Mouse (Mus musculus): Measurements from ENCODE around the gene Sult2a8.

DNA sequence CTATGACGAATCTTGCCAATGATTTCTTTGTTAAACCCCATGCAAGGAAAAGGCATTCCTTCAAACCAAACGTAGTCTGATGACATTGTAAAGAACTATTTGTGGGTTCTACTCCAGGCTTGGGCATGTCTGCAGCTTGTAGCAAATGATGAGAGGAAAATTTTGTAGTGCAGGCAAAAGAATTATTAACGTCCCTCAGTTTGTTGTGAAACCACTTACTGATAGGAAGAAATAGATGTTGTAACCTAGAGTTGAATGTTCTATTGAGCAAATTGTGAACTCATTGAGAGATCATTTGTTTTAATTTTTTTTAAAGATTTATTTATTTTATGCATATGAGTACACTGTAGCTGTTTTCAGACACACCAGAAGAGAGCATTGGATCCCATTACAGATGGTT, 46.3 kb upstream of the Sult2a8 start:
- no peak for TF ChIP-seq CTCF (conservative IDR thresholded peaks at IDR 0.05; ENCODE audit: low read length)
- TF ChIP-seq POU5F1 (IDR thresholded peaks at IDR 0.05; ENCODE audit: borderline replicate concordance, low read length) = no peak
- TF ChIP-seq NANOG (IDR thresholded peaks at IDR 0.05; ENCODE audit: borderline replicate concordance, low read length) = no peak

All from E14TG2a.4 (cell line).